Mouse (Mus musculus): ENCODE data around the gene Dnase1l3. TPM values are rescaled to one million over a fixed set of nuclear protein-coding genes. Genes with fewer than 3 reads are reported as not detected.
"Not testable (repeated sequence)": the region's sequence is repeated elsewhere in the genome, so short reads cannot be mapped to it uniquely, and the experiment has no call there.

Dnase1l3 gene
- total RNA-seq, 1 experiment from 2014 or later: 1.3 TPM

GRCm38 (mm10) chr14:8016951-8017350 is 22.6 kb upstream of the Dnase1l3 start:
- no peak for ATAC-seq (ENCODE audit: extremely low read depth, insufficient number of reproducible peaks, low FRiP score, poor library complexity, severe bottlenecking)

GRCm38 (mm10) chr14:8016276-8016675 is 21.9 kb upstream of the Dnase1l3 start:
- ATAC-seq (ENCODE audit: extremely low read depth, insufficient number of reproducible peaks, low FRiP score, poor library complexity, severe bottlenecking): no peak

- ATAC-seq (ENCODE audit: extremely low read depth, insufficient number of reproducible peaks, low FRiP score, poor library complexity, severe bottlenecking): no peak
Measured at GRCm38 (mm10) chr14:8015756-8016155, 21.4 kb upstream of the Dnase1l3 start.

GRCm38 (mm10) chr14:8011938-8012337 is 17.6 kb upstream of the Dnase1l3 start:
- no peak for ATAC-seq (ENCODE audit: extremely low read depth, insufficient number of reproducible peaks, low FRiP score, poor library complexity, severe bottlenecking)

- no peak for ATAC-seq (ENCODE audit: extremely low read depth, insufficient number of reproducible peaks, low FRiP score, poor library complexity, severe bottlenecking)
Measured at GRCm38 (mm10) chr14:8011297-8011696, 16.9 kb upstream of the Dnase1l3 start.

- ATAC-seq (ENCODE audit: extremely low read depth, insufficient number of reproducible peaks, low FRiP score, poor library complexity, severe bottlenecking): no peak
Measured at GRCm38 (mm10) chr14:8007923-8008322, 13.6 kb upstream of the Dnase1l3 start.

- no peak for ATAC-seq (ENCODE audit: extremely low read depth, insufficient number of reproducible peaks, low FRiP score, poor library complexity, severe bottlenecking)
Measured at GRCm38 (mm10) chr14:8007486-8007885, 13.1 kb upstream of the Dnase1l3 start.

- no peak for ATAC-seq (ENCODE audit: extremely low read depth, insufficient number of reproducible peaks, low FRiP score, poor library complexity, severe bottlenecking)
Measured at GRCm38 (mm10) chr14:8007084-8007483, 12.7 kb upstream of the Dnase1l3 start.

GRCm38 (mm10) chr14:8006061-8006460 is 11.7 kb upstream of the Dnase1l3 start:
- ATAC-seq (ENCODE audit: extremely low read depth, insufficient number of reproducible peaks, low FRiP score, poor library complexity, severe bottlenecking): not testable (repeated sequence)

- no peak for ATAC-seq (ENCODE audit: extremely low read depth, insufficient number of reproducible peaks, low FRiP score, poor library complexity, severe bottlenecking)
Measured at GRCm38 (mm10) chr14:8003727-8004670, 9.6 kb upstream of the Dnase1l3 start.

- no peak for ATAC-seq (ENCODE audit: extremely low read depth, insufficient number of reproducible peaks, low FRiP score, poor library complexity, severe bottlenecking)
Measured at GRCm38 (mm10) chr14:8003093-8003670, 8.8 kb upstream of the Dnase1l3 start.

- peak; percentile 71 for ATAC-seq (ENCODE audit: extremely low read depth, insufficient number of reproducible peaks, low FRiP score, poor library complexity, severe bottlenecking)
Measured at GRCm38 (mm10) chr14:8002432-8003092, 8.2 kb upstream of the Dnase1l3 start, which contains the start of gene Abhd6. Abhd6 (plus strand) TSS chr14:8002902.

GRCm38 (mm10) chr14:8000831-8001685 is 6.7 kb upstream of the Dnase1l3 start:
- no peak for ATAC-seq (ENCODE audit: extremely low read depth, insufficient number of reproducible peaks, low FRiP score, poor library complexity, severe bottlenecking)

GRCm38 (mm10) chr14:8000247-8000646 is 5.9 kb upstream of the Dnase1l3 start:
- ATAC-seq (ENCODE audit: extremely low read depth, insufficient number of reproducible peaks, low FRiP score, poor library complexity, severe bottlenecking): no peak

GRCm38 (mm10) chr14:7999435-7999834 is 5.1 kb upstream of the Dnase1l3 start:
- no peak for ATAC-seq (ENCODE audit: extremely low read depth, insufficient number of reproducible peaks, low FRiP score, poor library complexity, severe bottlenecking)

- no peak for ATAC-seq (ENCODE audit: extremely low read depth, insufficient number of reproducible peaks, low FRiP score, poor library complexity, severe bottlenecking)
Measured at GRCm38 (mm10) chr14:7999030-7999429, 4.7 kb upstream of the Dnase1l3 start.

GRCm38 (mm10) chr14:7997255-7997696 is 2.9 kb upstream of the Dnase1l3 start:
- peak; percentile 83 for ATAC-seq (ENCODE audit: extremely low read depth, insufficient number of reproducible peaks, low FRiP score, poor library complexity, severe bottlenecking)

GRCm38 (mm10) chr14:7992158-7992557 is 2.2 kb downstream of the Dnase1l3 start:
- no peak for ATAC-seq (ENCODE audit: extremely low read depth, insufficient number of reproducible peaks, low FRiP score, poor library complexity, severe bottlenecking)

Measured in neutrophil, adult 5-6 weeks (primary cell).